Mouse (Mus musculus): ENCODE results near the gene Birc2.

The Birc2 gene

DNA sequence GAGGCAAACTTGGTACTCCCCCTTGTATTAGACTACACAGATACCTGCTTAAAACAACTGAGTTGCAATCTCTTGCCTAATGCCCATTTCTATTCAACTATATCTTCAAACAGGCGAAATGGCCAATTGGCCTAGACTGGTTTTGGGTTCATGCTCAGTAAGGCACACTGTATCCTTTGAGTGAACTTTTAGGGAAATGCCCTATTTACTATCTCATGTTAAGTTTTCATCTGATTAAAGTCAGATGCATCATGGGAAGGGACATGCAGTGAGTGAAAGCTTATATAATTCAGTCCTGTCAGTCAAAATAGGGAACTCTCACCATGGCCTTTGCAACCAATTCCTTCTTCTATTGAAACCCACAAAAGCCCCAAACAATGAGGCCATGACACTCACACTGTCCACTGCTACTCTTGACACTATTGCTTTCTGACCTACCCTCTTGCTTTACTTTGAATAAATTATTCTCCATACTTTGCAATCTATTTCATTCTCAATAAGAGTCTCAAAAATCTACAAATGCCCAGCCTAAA is 9.9 kb upstream of the Birc2 start:
- in situ Hi-C loops (cut with MboI, MseI): no loop called here

DNA sequence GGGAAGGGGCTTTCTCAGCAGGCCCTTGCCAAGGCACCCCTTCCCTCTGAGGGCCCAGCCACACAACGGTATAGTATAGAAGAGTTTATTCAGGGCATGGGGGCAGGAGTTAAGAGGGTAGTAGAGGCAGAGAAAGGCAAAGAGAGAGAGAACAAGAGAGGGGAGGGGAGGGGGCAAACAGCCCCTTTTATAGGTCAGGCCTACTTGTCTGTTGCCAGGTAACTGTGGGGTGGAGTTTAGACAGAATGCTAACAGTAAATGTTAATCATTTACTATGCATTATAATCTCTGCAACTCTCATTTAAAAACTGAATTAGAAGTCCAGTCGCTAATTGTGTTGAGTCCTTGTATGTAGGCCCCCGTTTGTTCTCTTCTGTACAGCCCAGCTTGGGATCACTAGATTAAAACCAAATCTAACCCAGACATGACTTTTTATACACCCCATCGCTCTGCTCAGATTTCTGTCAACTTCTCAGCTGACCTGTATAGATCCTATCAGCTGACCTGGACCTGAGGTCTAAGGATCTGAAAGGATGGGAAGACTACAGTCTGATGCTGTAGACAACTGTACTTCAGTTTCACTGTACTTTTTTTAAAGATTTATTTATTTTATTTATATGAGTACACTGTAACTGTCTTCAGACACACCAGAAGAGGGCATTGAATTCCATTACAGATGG is 8.5 kb upstream of the Birc2 start:
- in situ Hi-C loops (cut with MboI, MseI): no loop called here

GRCm38 (mm10) chr9:7841221-7841620 is 4.4 kb upstream of the Birc2 start:
- in situ Hi-C loops (cut with MboI, MseI): no loop called here

DNA sequence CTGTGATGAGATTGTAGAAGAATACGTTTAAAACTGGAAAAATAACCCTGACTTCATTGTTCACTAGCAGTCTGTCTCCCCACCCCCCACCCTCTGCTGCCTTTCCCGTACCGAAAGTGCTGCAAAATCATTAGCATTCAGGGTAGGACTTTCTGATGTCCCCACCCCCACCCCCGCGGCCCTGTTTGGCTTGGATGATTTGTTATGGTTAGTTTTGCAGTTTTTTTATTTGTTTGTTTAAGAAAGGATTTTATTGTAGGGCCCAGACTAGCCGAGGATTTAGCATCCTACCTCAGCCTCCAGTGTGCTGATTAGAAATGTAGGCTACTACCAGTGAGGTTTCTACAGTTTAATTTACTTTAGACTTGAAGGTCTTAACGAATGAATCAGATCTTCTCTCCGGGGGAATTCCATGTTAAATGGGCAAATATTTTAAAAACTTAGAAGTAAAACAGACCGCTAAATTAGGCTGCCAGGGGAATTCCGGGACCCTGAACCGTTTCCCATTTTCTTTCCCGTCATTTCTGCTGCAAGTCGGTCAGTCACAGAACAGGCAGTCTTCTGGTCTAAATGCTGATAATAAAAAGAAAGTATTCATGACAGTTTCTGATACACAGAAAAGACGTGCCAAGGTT is 1.1 kb upstream of the Birc2 start:
- in situ Hi-C loops (cut with MboI, MseI): no loop called here

DNA sequence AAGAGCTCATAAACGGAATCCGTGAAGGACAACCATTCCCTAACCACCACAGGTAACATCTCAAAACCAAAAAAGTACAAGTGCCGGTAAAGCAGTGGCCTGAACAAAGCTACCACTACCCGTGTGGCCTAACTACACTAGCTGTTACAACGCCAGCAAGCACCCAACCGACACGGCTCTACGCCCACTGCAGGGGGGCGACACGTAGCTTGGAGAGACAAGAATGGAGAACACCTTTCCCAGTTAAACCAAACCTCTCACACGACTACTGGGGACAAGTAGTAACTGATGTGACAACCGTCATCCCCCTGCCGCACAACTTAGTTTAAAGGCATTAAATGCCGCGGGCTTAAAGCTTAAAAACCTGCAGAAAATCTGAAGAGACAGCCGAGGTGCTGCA is 533 bp downstream of the Birc2 start:
- in situ Hi-C loops (cut with MboI, MseI): no loop called here

DNA sequence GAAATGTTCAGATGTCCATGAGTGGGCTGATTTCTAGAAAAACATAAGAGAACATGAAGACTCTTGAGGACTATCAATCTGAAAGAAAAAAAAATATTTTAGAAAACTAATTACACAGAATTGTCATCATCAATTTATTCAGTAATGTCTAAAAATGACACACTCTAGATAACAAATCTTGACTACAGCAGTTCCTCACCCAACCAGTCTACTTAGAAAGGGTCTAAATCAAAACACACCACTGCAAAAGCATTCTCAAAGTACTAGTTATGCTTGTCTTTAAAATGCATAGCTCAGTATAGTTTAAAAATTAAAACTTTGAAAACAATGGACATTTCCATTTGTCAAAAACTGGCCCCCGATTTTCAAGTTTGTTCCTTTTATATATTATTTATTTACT is 1.6 kb downstream of the Birc2 start:
- in situ Hi-C loops (cut with MboI, MseI): no loop called here

- in situ Hi-C loops (cut with MboI, MseI): loop anchor here (5.0 kb wide), 1 partner anchor 39 kb away; the partner anchor contains the start of gene Birc3
Observed at GRCm38 (mm10) chr9:7833421-7833820, 3.4 kb downstream of the Birc2 start.

GRCm38 (mm10) chr9:7829531-7830528 is 7.0 kb downstream of the Birc2 start:
- in situ Hi-C loops (cut with MboI, MseI): loop anchor here (5.0 kb wide), 1 partner anchor 42 kb away; the partner anchor contains the start of gene Birc3

- in situ Hi-C loops (cut with MboI, MseI): no loop called here
Observed at GRCm38 (mm10) chr9:7828706-7829105, 8.2 kb downstream of the Birc2 start.

- in situ Hi-C loops (cut with MboI, MseI): no loop called here
Observed at GRCm38 (mm10) chr9:7824916-7825315, 11.9 kb downstream of the Birc2 start.

DNA sequence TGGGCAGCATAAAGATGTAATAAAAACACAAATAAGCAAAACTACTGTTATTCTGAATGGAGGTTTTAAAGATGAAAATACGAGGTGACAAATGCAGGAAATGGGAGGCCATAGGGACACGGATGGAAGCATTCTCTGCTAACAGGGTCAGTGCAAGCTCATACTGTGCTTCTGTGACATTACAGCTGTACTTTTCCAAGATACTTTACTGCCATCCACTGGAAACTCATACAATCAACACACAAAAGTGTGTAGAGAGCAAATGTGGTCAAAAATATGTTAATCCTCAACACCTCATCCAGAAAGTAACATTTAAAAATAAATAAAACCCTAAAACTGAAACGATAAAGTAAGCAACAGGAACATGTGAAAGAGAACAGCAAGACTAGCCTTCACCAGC is 14.1 kb downstream of the Birc2 start:
- in situ Hi-C loops (cut with MboI, MseI): no loop called here

- in situ Hi-C loops (cut with MboI, MseI): no loop called here
Observed at GRCm38 (mm10) chr9:7805101-7805506, 31.8 kb downstream of the Birc2 start.

DNA sequence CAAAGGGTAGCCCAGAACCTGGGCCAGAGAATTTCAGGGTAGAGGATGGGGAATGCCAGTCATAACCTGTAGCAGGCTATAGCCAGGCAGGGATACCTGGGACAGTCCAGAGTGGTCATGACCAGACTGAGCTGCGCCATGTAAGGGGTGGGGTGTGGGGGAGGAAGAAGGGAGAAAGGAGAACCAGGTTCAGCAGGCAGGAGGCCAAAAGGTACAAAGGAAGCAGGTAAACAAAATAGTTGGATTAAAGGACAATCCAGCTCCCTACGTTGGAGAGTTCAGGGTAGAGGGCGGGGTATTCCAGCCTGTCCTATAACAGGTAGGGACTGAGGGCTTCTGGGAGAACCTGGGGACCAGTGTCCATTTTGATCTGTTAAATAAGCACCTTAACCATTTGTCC is 38.3 kb downstream of the Birc2 start:
- in situ Hi-C loops (cut with MboI, MseI): no loop called here

DNA sequence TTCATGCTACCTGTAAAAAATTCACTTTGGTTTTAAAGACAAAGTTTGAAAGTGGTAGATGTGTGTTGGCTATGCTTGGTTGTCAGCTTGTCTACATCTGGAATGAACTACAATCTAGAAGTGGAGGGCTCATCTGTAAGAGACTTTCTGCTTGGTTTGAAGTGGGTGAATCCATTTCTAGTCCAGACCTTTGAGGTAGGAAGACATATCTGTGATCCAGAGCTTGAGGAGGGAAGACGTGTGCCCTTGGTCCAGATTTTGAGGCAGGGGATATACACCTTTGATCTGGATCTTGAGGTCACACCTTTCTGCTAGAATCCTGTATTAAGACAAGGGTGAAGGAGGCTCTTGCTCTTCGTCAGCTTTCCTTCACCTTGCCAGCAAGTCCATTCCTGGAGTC is 39.3 kb downstream of the Birc2 start:
- in situ Hi-C loops (cut with MboI, MseI): no loop called here

- in situ Hi-C loops (cut with MboI, MseI): no loop called here
Observed at GRCm38 (mm10) chr9:7796129-7796864, 40.6 kb downstream of the Birc2 start.

DNA sequence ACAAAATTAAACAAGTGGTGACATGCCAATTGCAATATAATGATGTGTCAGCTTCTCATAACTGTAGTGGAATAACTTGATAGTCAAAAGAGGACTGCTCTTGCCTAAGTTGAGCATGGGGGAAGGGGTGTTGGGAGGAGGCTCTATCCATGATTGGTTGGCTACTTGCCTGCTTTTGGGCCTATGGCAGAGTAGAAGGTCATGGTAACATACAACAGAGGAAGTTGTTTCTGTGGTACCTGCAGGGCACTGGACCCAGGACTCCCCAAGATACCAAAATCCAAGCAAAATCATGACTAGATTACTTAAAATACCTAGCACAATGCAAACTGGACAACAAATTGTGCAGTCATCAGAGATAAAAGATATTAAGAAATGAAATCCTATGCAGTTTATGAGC is 41.3 kb downstream of the Birc2 start:
- in situ Hi-C loops (cut with MboI, MseI): no loop called here

- in situ Hi-C loops (cut with MboI, MseI): no loop called here
Observed at GRCm38 (mm10) chr9:7793561-7793960, 43.3 kb downstream of the Birc2 start.

DNA sequence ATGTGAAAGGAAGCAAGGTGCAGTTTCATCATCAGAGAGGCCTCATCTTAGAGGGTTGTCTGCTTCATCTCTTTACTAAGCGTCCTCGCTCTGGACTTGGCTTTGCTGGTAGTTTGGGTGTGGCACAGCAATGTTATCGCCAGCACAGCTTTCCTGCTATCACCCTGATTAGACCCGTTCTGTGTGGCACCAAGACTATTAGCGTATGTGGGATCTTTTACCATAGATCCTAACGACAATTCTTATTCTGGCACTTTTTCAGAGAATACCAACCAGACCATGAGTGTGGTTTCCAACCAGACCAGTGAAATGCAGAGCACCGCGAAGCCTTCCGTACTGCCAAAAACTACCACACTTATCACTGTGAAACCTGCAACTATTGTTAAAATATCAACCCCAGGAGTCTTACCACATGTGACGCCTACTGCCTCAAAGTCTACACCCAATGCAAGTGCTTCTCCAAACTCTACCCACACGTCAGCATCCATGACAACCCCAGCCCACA is 46.2 kb downstream of the Birc2 start:
- in situ Hi-C loops (cut with MboI, MseI): no loop called here

- in situ Hi-C loops (cut with MboI, MseI): no loop called here
Observed at GRCm38 (mm10) chr9:7789764-7790575, 46.9 kb downstream of the Birc2 start.

- in situ Hi-C loops (cut with MboI, MseI): no loop called here
Observed at GRCm38 (mm10) chr9:7788411-7788810, 48.5 kb downstream of the Birc2 start.
